Mouse (Mus musculus) yolk sac, embryonic 10.5 days (tissue): ENCODE measurements around the gene Mapk13.
"Not testable (repeated sequence)": the region's sequence is repeated elsewhere in the genome, so short reads cannot be mapped to it uniquely, and the experiment has no call there.

Source experiments
- DNase-seq: peaks from one replicate; pipeline ENCODE4 v3.0.0-alpha.2; 2017; ENCODE audit warnings: low spot score

The Mapk13 gene

DNA sequence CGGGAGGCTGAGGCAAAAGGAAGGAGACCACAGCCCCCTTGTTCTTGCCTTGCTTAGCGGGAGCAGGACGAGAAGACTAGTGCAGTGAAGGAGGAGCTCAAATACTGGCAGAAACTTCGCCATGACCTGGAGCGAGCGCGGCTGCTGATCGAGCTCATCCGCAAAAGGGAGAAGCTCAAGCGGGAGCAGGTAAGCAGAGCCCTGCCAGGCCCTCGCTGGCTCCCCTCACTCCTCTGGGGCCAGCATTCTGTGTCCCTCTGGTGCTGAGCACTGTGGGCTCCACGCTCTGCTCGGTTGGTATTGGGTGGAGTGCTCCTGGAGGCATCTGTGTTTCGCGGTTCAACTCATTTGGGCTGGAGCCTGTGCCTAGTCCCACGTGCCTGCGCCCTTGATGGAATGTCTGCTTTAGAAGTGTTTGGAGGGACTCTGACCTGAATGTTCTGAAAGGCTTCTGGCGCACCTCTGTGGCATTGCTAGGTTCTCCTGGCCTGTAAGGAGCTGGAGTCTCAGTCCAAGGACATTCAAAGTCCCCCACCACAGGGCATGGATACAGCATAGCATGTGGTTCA is 45.5 kb downstream of the Mapk13 start:
- DNase-seq, result no peak

GRCm38 (mm10) chr17:28815384-28816004 is 46.4 kb downstream of the Mapk13 start:
- DNase-seq, result no peak

DNA sequence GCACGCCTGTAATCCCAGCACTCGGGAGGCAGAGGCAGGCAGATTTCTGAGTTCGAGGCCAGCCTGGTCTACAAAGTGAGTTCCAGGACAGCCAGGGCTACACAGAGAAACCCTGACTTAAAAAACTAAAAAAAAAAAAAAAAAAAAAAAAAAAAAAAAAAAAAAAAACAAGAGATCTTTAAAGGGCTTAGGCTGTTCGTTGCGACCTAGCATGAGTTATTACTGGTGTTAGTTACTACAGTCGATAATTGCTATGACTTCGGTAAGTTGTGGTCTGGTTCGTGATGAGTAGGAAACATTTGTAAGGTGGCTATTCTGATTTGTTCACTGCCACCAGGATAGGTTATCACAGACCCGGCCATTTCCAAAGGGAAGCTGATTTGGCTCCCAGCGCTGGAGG is 47.2 kb downstream of the Mapk13 start:
- DNase-seq, result not testable (repeated sequence)

DNA sequence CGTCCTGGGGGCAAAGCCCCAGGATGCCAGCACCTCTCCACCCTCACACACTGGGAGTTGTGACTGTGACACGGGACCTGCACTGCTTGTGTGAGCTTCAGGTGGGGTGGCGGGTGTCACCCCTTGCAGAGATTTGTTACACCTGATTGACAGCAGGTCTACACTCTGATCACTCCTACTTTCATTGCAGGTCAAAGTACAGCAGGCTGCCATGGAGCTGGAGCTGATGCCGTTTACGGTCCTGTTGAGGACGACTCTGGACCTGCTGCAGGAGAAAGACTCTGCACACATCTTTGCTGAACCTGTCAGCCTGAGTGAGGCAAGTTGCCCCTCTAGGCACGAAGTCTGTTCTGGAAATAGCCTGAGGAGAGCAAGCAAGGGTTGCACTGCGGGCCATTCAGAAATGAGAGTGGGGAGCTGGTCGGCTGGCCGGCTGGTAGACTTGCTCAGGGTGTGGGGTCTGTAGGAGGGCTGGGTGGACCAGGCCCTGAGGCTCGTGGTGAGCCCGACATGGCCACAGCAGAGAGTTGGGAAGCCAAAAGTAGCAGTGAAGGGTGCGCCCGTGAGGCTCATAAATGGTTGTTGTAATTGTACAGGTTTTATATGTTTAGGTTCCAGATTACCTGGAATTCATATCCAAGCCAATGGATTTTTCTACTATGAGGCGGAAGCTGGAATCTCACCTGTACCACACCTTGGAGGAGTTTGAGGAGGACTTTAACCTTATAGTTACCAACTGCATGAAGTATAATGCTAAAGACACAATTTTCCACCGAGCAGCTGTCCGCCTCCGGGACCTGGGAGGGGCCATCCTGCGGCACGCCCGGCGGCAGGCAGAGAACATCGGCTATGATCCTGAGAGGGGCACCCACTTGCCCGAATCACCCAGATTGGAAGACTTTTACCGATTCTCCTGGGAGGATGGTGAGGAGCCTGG is 48.0 kb downstream of the Mapk13 start:
- DNase-seq, result no peak

GRCm38 (mm10) chr17:28820189-28820588 is 51.1 kb downstream of the Mapk13 start:
- DNase-seq, result no peak

GRCm38 (mm10) chr17:28823004-28823745 is 54.1 kb downstream of the Mapk13 start:
- DNase-seq, result no peak

- DNase-seq, result no peak
Observed at GRCm38 (mm10) chr17:28823749-28824148, 54.7 kb downstream of the Mapk13 start.

DNA sequence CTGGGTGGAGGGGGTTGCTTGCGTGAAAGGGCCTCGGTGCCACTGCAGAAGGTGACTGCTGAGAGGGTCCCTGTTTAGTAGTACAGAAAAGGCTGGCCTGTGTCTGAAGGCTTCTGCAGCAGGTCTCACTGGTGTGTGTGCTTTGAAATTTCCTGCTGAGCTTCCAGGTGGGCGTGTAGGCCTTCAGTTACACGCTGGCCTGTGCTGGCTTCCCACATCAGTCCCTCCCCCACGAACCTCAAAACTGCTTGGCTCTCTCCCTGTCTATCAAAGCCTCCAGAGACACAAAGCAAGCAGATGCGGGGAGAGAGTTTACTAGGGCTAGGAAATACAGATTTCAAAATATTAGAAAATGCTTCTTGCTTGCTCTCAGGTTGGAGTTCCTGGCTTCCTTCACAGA is 55.8 kb downstream of the Mapk13 start:
- DNase-seq, result no peak

- no peak for DNase-seq
Observed at GRCm38 (mm10) chr17:28825359-28826041, 56.4 kb downstream of the Mapk13 start.

- no peak for DNase-seq
Observed at GRCm38 (mm10) chr17:28827665-28828231, 58.7 kb downstream of the Mapk13 start.

- DNase-seq, result peak; percentile 63
Observed at GRCm38 (mm10) chr17:28829120-28829519, 60.0 kb downstream of the Mapk13 start.
